Mouse (Mus musculus): Measurements from ENCODE around the gene Mgat1. TPM values are rescaled to one million over a fixed set of nuclear protein-coding genes. Genes with fewer than 3 reads are reported as not detected.
A peak's percentile ranks its signal among the peaks of the same experiment; 100 is the strongest.

The Mgat1 gene
- polyA plus RNA-seq, 1 experiment from 2014 or later = 34.5 TPM

DNA sequence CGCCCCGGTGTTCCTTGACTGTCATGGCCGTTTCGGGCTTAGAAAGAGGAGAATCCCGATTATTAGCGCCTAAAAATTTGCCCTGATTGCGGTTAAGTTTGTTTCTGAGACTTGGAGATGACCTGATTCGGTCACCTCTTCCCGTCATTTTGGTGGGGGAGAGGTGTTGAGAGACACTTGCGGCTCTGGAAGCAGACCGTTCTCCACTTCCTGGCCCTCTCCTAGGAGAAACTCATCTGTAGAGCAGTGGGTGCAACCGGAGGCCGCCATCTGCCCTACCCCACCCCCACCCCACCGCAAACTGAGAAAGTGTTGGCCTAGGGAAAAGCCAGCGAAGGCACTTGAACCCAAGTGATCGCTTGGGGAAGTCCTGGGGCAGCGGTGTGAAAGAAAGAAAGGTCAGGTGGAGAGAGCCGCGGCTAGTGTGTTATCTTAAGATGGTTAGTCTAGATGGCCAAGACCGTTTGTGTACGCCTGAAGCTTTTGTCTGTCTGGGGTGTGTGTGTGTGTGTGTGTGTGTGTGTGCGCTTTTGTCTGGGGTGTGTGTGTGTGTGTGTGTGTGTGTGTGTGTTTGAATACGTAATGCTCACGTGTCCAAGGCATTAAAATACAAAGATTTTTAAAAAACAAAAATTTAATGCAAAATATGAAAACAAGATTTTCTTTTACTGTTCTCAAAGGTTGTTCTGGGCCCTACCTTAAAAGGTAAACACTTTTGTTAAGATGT is 40.1 kb upstream of the Mgat1 start:
- H3K36me3 ChIP-seq (ENCODE audit: control insufficient read depth, insufficient read depth, low read length) = no peaks in the 10 kb centered on the region
- peak overlapping the region; percentile 80 for H3K4me2 ChIP-seq (ENCODE audit: low read length)
- no peaks in the 10 kb centered on the region for H3K27me3 ChIP-seq (replicated peaks; ENCODE audit: control insufficient read depth, insufficient read depth, low read length)
- H3K27ac ChIP-seq (ENCODE audit: low read depth, low read length) = peak overlapping the region; percentile 96
- peak overlapping the region; percentile 94 for H3K9ac ChIP-seq (ENCODE audit: low read depth, low read length)
- peak; percentile 75 for ATAC-seq
- WGBS = under 1% methylated on average over 24 of the region's 24 CpGs
- H3K4me1 ChIP-seq (ENCODE audit: control insufficient read depth, insufficient read depth, low read depth, low read length) = peaks cover 13% of the 10 kb centered on the region
- no peaks in the 10 kb centered on the region for H3K9me3 ChIP-seq (ENCODE audit: control insufficient read depth, low read length)
- peak overlapping the region; percentile 80 for H3K4me3 ChIP-seq (ENCODE audit: low read length)

DNA sequence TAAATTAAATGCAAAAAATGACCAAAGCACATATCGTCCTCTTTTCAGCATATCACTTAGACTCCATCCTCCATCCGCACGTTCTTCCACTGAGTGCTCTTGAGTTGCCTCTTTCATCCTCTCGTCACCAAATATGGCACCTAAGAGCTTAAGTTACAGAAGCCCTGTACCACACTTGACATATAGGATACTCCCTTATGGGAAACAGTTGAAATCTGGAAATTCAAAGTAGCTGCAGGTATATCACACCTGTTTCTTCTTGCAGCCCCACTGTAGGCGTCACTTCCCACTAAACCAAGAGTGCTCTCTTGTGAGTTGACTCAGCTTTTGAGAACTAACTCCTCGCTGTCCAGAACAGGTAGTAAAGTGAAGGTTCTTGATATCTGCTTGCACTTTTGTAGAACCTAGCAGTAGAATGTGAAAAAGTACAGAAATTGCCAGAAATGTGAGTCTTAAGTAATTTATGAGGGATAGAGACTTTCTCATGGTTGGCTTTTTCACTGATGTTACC is 38.9 kb upstream of the Mgat1 start:
- peaks cover 13% of the 10 kb centered on the region for H3K4me1 ChIP-seq (ENCODE audit: control insufficient read depth, insufficient read depth, low read depth, low read length)
- H3K27me3 ChIP-seq (replicated peaks; ENCODE audit: control insufficient read depth, insufficient read depth, low read length) = no peaks in the 10 kb centered on the region
- no peak overlapping the region for H3K9ac ChIP-seq (ENCODE audit: low read depth, low read length)
- no peak for ATAC-seq
- peak overlapping the region; percentile 1; the same call in 1 of the 2 replicates for H3K4me2 ChIP-seq (ENCODE audit: low read length)
- WGBS = 84% methylated on average over 6 of the region's 6 CpGs
- H3K27ac ChIP-seq (ENCODE audit: low read depth, low read length) = no peak overlapping the region
- H3K4me3 ChIP-seq (ENCODE audit: low read length) = no peak overlapping the region
- no peaks in the 10 kb centered on the region for H3K9me3 ChIP-seq (ENCODE audit: control insufficient read depth, low read length)
- H3K36me3 ChIP-seq (ENCODE audit: control insufficient read depth, insufficient read depth, low read length) = no peaks in the 10 kb centered on the region

GRCm38 (mm10) chr11:49207495-49207894 is 36.5 kb upstream of the Mgat1 start:
- WGBS = 90% methylated on average over 1 of the region's 1 CpGs
- ATAC-seq = no peak
- H3K4me3 ChIP-seq (ENCODE audit: low read length) = no peak overlapping the region
- H3K27me3 ChIP-seq (replicated peaks; ENCODE audit: control insufficient read depth, insufficient read depth, low read length) = no peaks in the 10 kb centered on the region
- no peak overlapping the region for H3K9ac ChIP-seq (ENCODE audit: low read depth, low read length)
- H3K4me1 ChIP-seq (ENCODE audit: control insufficient read depth, insufficient read depth, low read depth, low read length) = peaks cover 10% of the 10 kb centered on the region
- no peak overlapping the region for H3K27ac ChIP-seq (ENCODE audit: low read depth, low read length)
- H3K9me3 ChIP-seq (ENCODE audit: control insufficient read depth, low read length) = no peaks in the 10 kb centered on the region
- H3K4me2 ChIP-seq (ENCODE audit: low read length) = no peak overlapping the region
- H3K36me3 ChIP-seq (ENCODE audit: control insufficient read depth, insufficient read depth, low read length) = no peaks in the 10 kb centered on the region

- H3K4me1 ChIP-seq (ENCODE audit: control insufficient read depth, insufficient read depth, low read depth, low read length) = no peaks in the 10 kb centered on the region
- no peak overlapping the region for H3K4me2 ChIP-seq (ENCODE audit: low read length)
- no peaks in the 10 kb centered on the region for H3K27me3 ChIP-seq (replicated peaks; ENCODE audit: control insufficient read depth, insufficient read depth, low read length)
- no peak overlapping the region for H3K4me3 ChIP-seq (ENCODE audit: low read length)
- no peak overlapping the region for H3K27ac ChIP-seq (ENCODE audit: low read depth, low read length)
- no peak for ATAC-seq
- no peaks in the 10 kb centered on the region for H3K9me3 ChIP-seq (ENCODE audit: control insufficient read depth, low read length)
- no peak overlapping the region for H3K9ac ChIP-seq (ENCODE audit: low read depth, low read length)
- peaks cover 25% of the 10 kb centered on the region for H3K36me3 ChIP-seq (ENCODE audit: control insufficient read depth, insufficient read depth, low read length)
These were observed 31.4 kb upstream of the Mgat1 start for GRCm38 (mm10) chr11:49212577-49212976.

GRCm38 (mm10) chr11:49213505-49213904 is 30.5 kb upstream of the Mgat1 start:
- ATAC-seq = no peak
- peaks cover 25% of the 10 kb centered on the region for H3K36me3 ChIP-seq (ENCODE audit: control insufficient read depth, insufficient read depth, low read length)
- no peak overlapping the region for H3K27ac ChIP-seq (ENCODE audit: low read depth, low read length)
- no peaks in the 10 kb centered on the region for H3K4me1 ChIP-seq (ENCODE audit: control insufficient read depth, insufficient read depth, low read depth, low read length)
- H3K27me3 ChIP-seq (replicated peaks; ENCODE audit: control insufficient read depth, insufficient read depth, low read length) = no peaks in the 10 kb centered on the region
- H3K4me3 ChIP-seq (ENCODE audit: low read length) = no peak overlapping the region
- H3K9me3 ChIP-seq (ENCODE audit: control insufficient read depth, low read length) = no peaks in the 10 kb centered on the region
- no peak overlapping the region for H3K9ac ChIP-seq (ENCODE audit: low read depth, low read length)
- WGBS = 96% methylated on average over 1 of the region's 1 CpGs
- H3K4me2 ChIP-seq (ENCODE audit: low read length) = no peak overlapping the region

GRCm38 (mm10) chr11:49219271-49219670 is 24.7 kb upstream of the Mgat1 start:
- no peak for ATAC-seq
- WGBS = 100% methylated on average over 2 of the region's 2 CpGs
- Histone ChIP-seq H3K36me3 (ENCODE audit: control insufficient read depth, insufficient read depth, low read length) (peaks cover 21% of the 10 kb centered on the region), H3K27ac (ENCODE audit: low read depth, low read length) (no peak overlapping the region), H3K4me3 (ENCODE audit: low read length) (no peak overlapping the region), H3K4me2 (ENCODE audit: low read length) (no peak overlapping the region), H3K27me3 (replicated peaks; ENCODE audit: control insufficient read depth, insufficient read depth, low read length) (no peaks in the 10 kb centered on the region), H3K9ac (ENCODE audit: low read depth, low read length) (no peak overlapping the region), H3K9me3 (ENCODE audit: control insufficient read depth, low read length) (no peaks in the 10 kb centered on the region), H3K4me1 (ENCODE audit: control insufficient read depth, insufficient read depth, low read depth, low read length) (no peaks in the 10 kb centered on the region)

GRCm38 (mm10) chr11:49224455-49224854 is 19.5 kb upstream of the Mgat1 start:
- H3K9ac ChIP-seq (ENCODE audit: low read depth, low read length) = no peak overlapping the region
- H3K27ac ChIP-seq (ENCODE audit: low read depth, low read length) = no peak overlapping the region
- no peak for ATAC-seq
- 58% methylated on average over 1 of the region's 1 CpGs for WGBS
- no peak overlapping the region for H3K4me2 ChIP-seq (ENCODE audit: low read length)
- H3K4me1 ChIP-seq (ENCODE audit: control insufficient read depth, insufficient read depth, low read depth, low read length) = no peaks in the 10 kb centered on the region
- H3K4me3 ChIP-seq (ENCODE audit: low read length) = no peak overlapping the region
- H3K27me3 ChIP-seq (replicated peaks; ENCODE audit: control insufficient read depth, insufficient read depth, low read length) = no peaks in the 10 kb centered on the region
- H3K36me3 ChIP-seq (ENCODE audit: control insufficient read depth, insufficient read depth, low read length) = no peaks in the 10 kb centered on the region
- no peaks in the 10 kb centered on the region for H3K9me3 ChIP-seq (ENCODE audit: control insufficient read depth, low read length)

GRCm38 (mm10) chr11:49232781-49233180 is 11.2 kb upstream of the Mgat1 start:
- H3K4me3 ChIP-seq (ENCODE audit: low read length) = no peak overlapping the region
- 75% methylated on average over 3 of the region's 3 CpGs for WGBS
- H3K9me3 ChIP-seq (ENCODE audit: control insufficient read depth, low read length) = no peaks in the 10 kb centered on the region
- ATAC-seq = no peak
- no peak overlapping the region for H3K9ac ChIP-seq (ENCODE audit: low read depth, low read length)
- no peaks in the 10 kb centered on the region for H3K4me1 ChIP-seq (ENCODE audit: control insufficient read depth, insufficient read depth, low read depth, low read length)
- no peaks in the 10 kb centered on the region for H3K36me3 ChIP-seq (ENCODE audit: control insufficient read depth, insufficient read depth, low read length)
- H3K27ac ChIP-seq (ENCODE audit: low read depth, low read length) = no peak overlapping the region
- no peak overlapping the region for H3K4me2 ChIP-seq (ENCODE audit: low read length)
- no peaks in the 10 kb centered on the region for H3K27me3 ChIP-seq (replicated peaks; ENCODE audit: control insufficient read depth, insufficient read depth, low read length)

DNA sequence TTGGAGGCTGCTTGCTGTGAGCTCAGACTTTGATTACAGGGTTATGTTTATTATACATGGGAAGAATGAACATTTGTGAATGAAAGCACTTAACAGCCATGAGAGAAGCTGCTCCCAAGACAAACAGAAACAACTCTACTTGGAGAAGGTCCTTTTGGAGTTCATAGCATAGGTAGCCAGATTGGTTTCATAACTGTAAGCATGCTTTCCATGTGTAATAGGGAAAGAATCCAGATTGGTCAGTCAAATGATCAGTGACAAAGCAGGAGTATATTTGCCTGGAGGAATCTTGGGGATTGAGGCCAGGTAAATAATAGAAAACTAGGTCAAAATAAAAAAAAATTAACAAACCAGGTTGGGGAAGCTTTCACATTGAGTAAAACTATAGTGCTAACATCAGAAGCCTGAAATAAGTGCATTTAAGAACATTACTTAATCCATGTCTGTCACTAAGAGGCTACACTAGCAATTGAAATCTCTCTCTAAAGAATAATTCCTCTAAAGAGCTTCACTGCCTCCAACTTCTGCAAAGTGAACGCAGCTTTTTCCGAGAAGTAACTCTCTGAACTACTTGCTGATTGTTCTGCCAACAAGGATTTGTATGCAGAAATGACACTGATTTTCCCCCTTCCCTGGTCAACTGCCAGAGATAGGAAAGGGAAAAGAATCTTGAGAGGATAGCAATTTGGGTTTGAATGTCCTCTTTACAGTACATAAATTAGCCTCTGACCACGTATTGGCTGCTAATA is 8.4 kb upstream of the Mgat1 start:
- Histone ChIP-seq H3K4me3 (ENCODE audit: low read length) (no peak overlapping the region), H3K9me3 (ENCODE audit: control insufficient read depth, low read length) (no peaks in the 10 kb centered on the region), H3K9ac (ENCODE audit: low read depth, low read length) (no peak overlapping the region), H3K27ac (ENCODE audit: low read depth, low read length) (no peak overlapping the region), H3K27me3 (replicated peaks; ENCODE audit: control insufficient read depth, insufficient read depth, low read length) (no peaks in the 10 kb centered on the region), H3K4me2 (ENCODE audit: low read length) (no peak overlapping the region), H3K4me1 (ENCODE audit: control insufficient read depth, insufficient read depth, low read depth, low read length) (no peaks in the 10 kb centered on the region), H3K36me3 (ENCODE audit: control insufficient read depth, insufficient read depth, low read length) (no peaks in the 10 kb centered on the region)
- no peak for ATAC-seq
- 72% methylated on average over 3 of the region's 3 CpGs for WGBS

All from hindbrain, embryonic 16.5 days (tissue).